Mouse (Mus musculus): ENCODE measurements around the gene Gm20388. TPM values are rescaled to one million over a fixed set of nuclear protein-coding genes. Genes with fewer than 3 reads are reported as not detected.
"Not testable (repeated sequence)": the region's sequence is repeated elsewhere in the genome, so short reads cannot be mapped to it uniquely, and the experiment has no call there.

Gm20388 gene
- polyA plus RNA-seq, 1 experiment from 2014 or later = not detected

- H3K4me1 ChIP-seq (replicated peaks; ENCODE audit: control insufficient read depth, insufficient read depth, low read length) = peaks cover 10% of the 10 kb centered on the region
- H3K4me3 ChIP-seq (replicated peaks; ENCODE audit: low read length) = no peak overlapping the region
- no peak overlapping the region for H3K27ac ChIP-seq
- DNase-seq (ENCODE audit: low spot score) (no peak), ATAC-seq (ENCODE audit: low FRiP score) (no peak)
- peak overlapping the region; percentile 78; the same call in 1 of the 2 replicates for H3K4me2 ChIP-seq (replicated peaks)
- no peaks in the 10 kb centered on the region for H3K27me3 ChIP-seq (ENCODE audit: control insufficient read depth, insufficient read depth, low read length)
- no peaks in the 10 kb centered on the region for H3K9me3 ChIP-seq (ENCODE audit: control insufficient read depth, low read length)
- 76% methylated on average over 4 of the region's 4 CpGs for WGBS
- H3K36me3 ChIP-seq (replicated peaks; ENCODE audit: control insufficient read depth, insufficient read depth) = peaks cover 49% of the 10 kb centered on the region
- H3K9ac ChIP-seq = peak overlapping the region; percentile 97; the same call in 1 of the 2 replicates
These were observed 3190.6 kb downstream of the Gm20388 start for GRCm38 (mm10) chr8:123101244-123101643.

- H3K27me3 ChIP-seq (ENCODE audit: control insufficient read depth, insufficient read depth, low read length) = no peaks in the 10 kb centered on the region
- peak within 1 kb of the TSS; percentile 96 for H3K27ac ChIP-seq
- H3K9me3 ChIP-seq (ENCODE audit: control insufficient read depth, low read length) = no peaks in the 10 kb centered on the region
- WGBS = 2% methylated on average over 55 of the region's 56 CpGs
- DNase-seq (ENCODE audit: low spot score) = peak; percentile 99
- peak; percentile 94 for ATAC-seq (ENCODE audit: low FRiP score)
- peak within 1 kb of the TSS; percentile 91 for H3K4me3 ChIP-seq (replicated peaks; ENCODE audit: low read length)
- H3K36me3 ChIP-seq (replicated peaks; ENCODE audit: control insufficient read depth, insufficient read depth) = peaks cover 46% of the 10 kb centered on the region
- H3K4me2 ChIP-seq (replicated peaks) = peak within 1 kb of the TSS; percentile 89
- peak within 1 kb of the TSS; percentile 97 for H3K9ac ChIP-seq
- peaks cover 10% of the 10 kb centered on the region for H3K4me1 ChIP-seq (replicated peaks; ENCODE audit: control insufficient read depth, insufficient read depth, low read length)
These were observed 3191.4 kb downstream of the Gm20388 start, which contains the start of gene Rpl13 for GRCm38 (mm10) chr8:123101735-123102685. Gene Rpl13, plus strand, starts transcription at chr8:123102350.

- H3K36me3 ChIP-seq (replicated peaks; ENCODE audit: control insufficient read depth, insufficient read depth) = peaks cover 38% of the 10 kb centered on the region
- peak overlapping the region; percentile 97 for H3K9ac ChIP-seq
- peak overlapping the region; percentile 96 for H3K27ac ChIP-seq
- not testable (repeated sequence) for H3K9me3 ChIP-seq (ENCODE audit: control insufficient read depth, low read length); ATAC-seq (ENCODE audit: low FRiP score); DNase-seq (ENCODE audit: low spot score); H3K4me1 ChIP-seq (replicated peaks; ENCODE audit: control insufficient read depth, insufficient read depth, low read length); H3K27me3 ChIP-seq (ENCODE audit: control insufficient read depth, insufficient read depth, low read length)
- WGBS = 1% methylated on average over 22 of the region's 26 CpGs
- H3K4me2 ChIP-seq (replicated peaks) = peak overlapping the region; percentile 89
- H3K4me3 ChIP-seq (replicated peaks; ENCODE audit: low read length) = peak overlapping the region; percentile 91
These were observed 3192.2 kb downstream of the Gm20388 start for GRCm38 (mm10) chr8:123102855-123103254.

- peak overlapping the region; percentile 96; the same call in 1 of the 2 replicates for H3K27ac ChIP-seq
- no peaks in the 10 kb centered on the region for H3K27me3 ChIP-seq (ENCODE audit: control insufficient read depth, insufficient read depth, low read length)
- ATAC-seq (ENCODE audit: low FRiP score) (no peak), DNase-seq (ENCODE audit: low spot score) (no peak)
- peaks cover 33% of the 10 kb centered on the region for H3K36me3 ChIP-seq (replicated peaks; ENCODE audit: control insufficient read depth, insufficient read depth)
- peak overlapping the region; percentile 97 for H3K9ac ChIP-seq
- peaks cover 10% of the 10 kb centered on the region for H3K4me1 ChIP-seq (replicated peaks; ENCODE audit: control insufficient read depth, insufficient read depth, low read length)
- no peaks in the 10 kb centered on the region for H3K9me3 ChIP-seq (ENCODE audit: control insufficient read depth, low read length)
- WGBS = 24% methylated on average over 14 of the region's 15 CpGs
- H3K4me3 ChIP-seq (replicated peaks; ENCODE audit: low read length) = peak overlapping the region; percentile 91
- H3K4me2 ChIP-seq (replicated peaks) = peak overlapping the region; percentile 89
These were observed 3192.6 kb downstream of the Gm20388 start for GRCm38 (mm10) chr8:123103285-123103684.

GRCm38 (mm10) chr8:123104046-123104767 is 3193.6 kb downstream of the Gm20388 start:
- H3K4me3 ChIP-seq (replicated peaks; ENCODE audit: low read length) = peak overlapping the region; percentile 91
- ATAC-seq (ENCODE audit: low FRiP score) = no peak

GRCm38 (mm10) chr8:123105553-123106326 is 3195.1 kb downstream of the Gm20388 start:
- peaks cover 30% of the 10 kb centered on the region for H3K36me3 ChIP-seq (replicated peaks; ENCODE audit: control insufficient read depth, insufficient read depth)
- H3K27me3 ChIP-seq (ENCODE audit: control insufficient read depth, insufficient read depth, low read length) = no peaks in the 10 kb centered on the region
- WGBS = 70% methylated on average over 5 of the region's 5 CpGs
- no peak overlapping the region for H3K4me2 ChIP-seq (replicated peaks)
- no peak overlapping the region for H3K9ac ChIP-seq
- no peak overlapping the region for H3K27ac ChIP-seq
- DNase-seq (ENCODE audit: low spot score) (peak; percentile 73), ATAC-seq (ENCODE audit: low FRiP score) (no peak)
- H3K9me3 ChIP-seq (ENCODE audit: control insufficient read depth, low read length) = no peaks in the 10 kb centered on the region
- no peak overlapping the region for H3K4me3 ChIP-seq (replicated peaks; ENCODE audit: low read length)
- peaks cover 10% of the 10 kb centered on the region for H3K4me1 ChIP-seq (replicated peaks; ENCODE audit: control insufficient read depth, insufficient read depth, low read length)

More at GRCm38 (mm10) chr8:123104046-123104767, 3193.6 kb downstream of the Gm20388 start:
- Histone ChIP-seq H3K27me3 (ENCODE audit: control insufficient read depth, insufficient read depth, low read length) (no peaks in the 10 kb centered on the region), H3K27ac (no peak overlapping the region), H3K36me3 (replicated peaks; ENCODE audit: control insufficient read depth, insufficient read depth) (peaks cover 30% of the 10 kb centered on the region), H3K9ac (no peak overlapping the region), H3K4me2 (replicated peaks) (peak overlapping the region; percentile 89; the same call in 1 of the 2 replicates), H3K9me3 (ENCODE audit: control insufficient read depth, low read length) (no peaks in the 10 kb centered on the region), H3K4me1 (replicated peaks; ENCODE audit: control insufficient read depth, insufficient read depth, low read length) (peaks cover 10% of the 10 kb centered on the region)
- 87% methylated on average over 6 of the region's 6 CpGs for WGBS
- DNase-seq (ENCODE audit: low spot score) = no peak

GRCm38 (mm10) chr8:123106531-123106930 is 3195.9 kb downstream of the Gm20388 start:
- H3K27ac ChIP-seq = no peak overlapping the region
- no peak for DNase-seq (ENCODE audit: low spot score)
- no peak overlapping the region for H3K4me3 ChIP-seq (replicated peaks; ENCODE audit: low read length)
- no peaks in the 10 kb centered on the region for H3K9me3 ChIP-seq (ENCODE audit: control insufficient read depth, low read length)
- 47% methylated on average over 2 of the region's 2 CpGs for WGBS
- no peak overlapping the region for H3K4me2 ChIP-seq (replicated peaks)
- no peak for ATAC-seq (ENCODE audit: low FRiP score)
- peaks cover 10% of the 10 kb centered on the region for H3K4me1 ChIP-seq (replicated peaks; ENCODE audit: control insufficient read depth, insufficient read depth, low read length)
- peaks cover 30% of the 10 kb centered on the region for H3K36me3 ChIP-seq (replicated peaks; ENCODE audit: control insufficient read depth, insufficient read depth)
- no peak overlapping the region for H3K9ac ChIP-seq
- H3K27me3 ChIP-seq (ENCODE audit: control insufficient read depth, insufficient read depth, low read length) = no peaks in the 10 kb centered on the region

- H3K27ac ChIP-seq = no peak overlapping the region
- no peaks in the 10 kb centered on the region for H3K9me3 ChIP-seq (ENCODE audit: control insufficient read depth, low read length)
- H3K4me2 ChIP-seq (replicated peaks) = no peak overlapping the region
- peaks cover 29% of the 10 kb centered on the region for H3K36me3 ChIP-seq (replicated peaks; ENCODE audit: control insufficient read depth, insufficient read depth)
- peaks cover 10% of the 10 kb centered on the region for H3K4me1 ChIP-seq (replicated peaks; ENCODE audit: control insufficient read depth, insufficient read depth, low read length)
- no peak for DNase-seq (ENCODE audit: low spot score)
- no peak for ATAC-seq (ENCODE audit: low FRiP score)
- H3K9ac ChIP-seq = no peak overlapping the region
- no peak overlapping the region for H3K4me3 ChIP-seq (replicated peaks; ENCODE audit: low read length)
- no peaks in the 10 kb centered on the region for H3K27me3 ChIP-seq (ENCODE audit: control insufficient read depth, insufficient read depth, low read length)
- 86% methylated on average over 1 of the region's 1 CpGs for WGBS
These were observed 3197.4 kb downstream of the Gm20388 start for GRCm38 (mm10) chr8:123108010-123108409.
